Mouse (Mus musculus): Measurements from ENCODE around the gene Fam240b.

The Fam240b gene

GRCm38 (mm10) chr13:64439471-64439870 is 58.1 kb downstream of the Fam240b start:
- no peak for DNase-seq

- DNase-seq, result peak; percentile 68 to 83
Measured at GRCm38 (mm10) chr13:64438863-64439452, 58.6 kb downstream of the Fam240b start.

- DNase-seq, result no peak
Measured at GRCm38 (mm10) chr13:64437801-64438200, 59.8 kb downstream of the Fam240b start.

GRCm38 (mm10) chr13:64432017-64432995 is 65.3 kb downstream of the Fam240b start, which contains the start of gene Cdk20:
Cdk20 (plus strand) TSS chr13:64432314.
- peak; percentile 90 to 91 for DNase-seq

All from cerebellum, postnatal 25 days (tissue).